Mouse (Mus musculus) heart, embryonic 13.5 days (tissue): ENCODE results near the gene Cend1. TPM values are rescaled to one million over a fixed set of nuclear protein-coding genes. Genes with fewer than 3 reads are reported as not detected.
"Not testable (repeated sequence)": the region's sequence is repeated elsewhere in the genome, so short reads cannot be mapped to it uniquely, and the experiment has no call there.

Source experiments
- ATAC-seq: fragments of 200-750 bp; cut with Nextera tagmentation; 2 replicates; pipeline ENCODE4 v1.8.0; 2017; ENCODE audit warnings: moderate TSS enrichment; ENCODE audit not compliant: insufficient number of reproducible peaks, low FRiP score, low TSS enrichment; ENCODE audit errors: extremely low read depth
- H3K27ac ChIP-seq: fragments of 300-500 bp; sonication (generic); replicated peaks from 2 replicates; pipeline ENCODE4 v1.5.1; 2015; ENCODE audit warnings: moderate library complexity, mild to moderate bottlenecking, inconsistent platforms
- H3K27me3 ChIP-seq: fragments of 300-500 bp; sonication (generic); replicated peaks from 2 replicates; pipeline ENCODE4 v1.6.1; 2015; ENCODE audit warnings: mild to moderate bottlenecking, inconsistent platforms
- H3K36me3 ChIP-seq: fragments of 300-500 bp; sonication (generic); 2 replicates; pipeline ENCODE4 v1.6.1; 2015; ENCODE audit warnings: mild to moderate bottlenecking, inconsistent platforms
- H3K4me1 ChIP-seq: fragments of 300-500 bp; sonication (generic); 2 replicates; pipeline ENCODE4 v1.6.1; 2015; ENCODE audit warnings: inconsistent platforms
- H3K4me2 ChIP-seq: fragments of 300-500 bp; sonication (generic); 2 replicates; pipeline ENCODE4 v1.6.1; 2015; ENCODE audit warnings: inconsistent platforms, mild to moderate bottlenecking, moderate library complexity
- H3K4me3 ChIP-seq: fragments of 300-500 bp; sonication (generic); 2 replicates; pipeline ENCODE4 v1.5.1; 2015; ENCODE audit warnings: moderate library complexity, mild to moderate bottlenecking, inconsistent platforms
- H3K9ac ChIP-seq: fragments of 300-500 bp; sonication (generic); 2 replicates; pipeline ENCODE4 v1.6.1; 2015; ENCODE audit warnings: inconsistent platforms, mild to moderate bottlenecking, moderate library complexity
- H3K9me3 ChIP-seq: fragments of 300-500 bp; sonication (generic); 2 replicates; pipeline ENCODE4 v1.6.1; 2016; ENCODE audit warnings: inconsistent platforms
- WGBS: fragments of 180-500 bp; shearing (Covaris S2); methylation state at CpG from one replicate; pipeline ENCODE4 v1.1.7; 2015; ENCODE audit warnings: mixed read lengths; 5-methylcytosine and 5-hydroxymethylcytosine counted together
- polyA plus RNA-seq: library from polyadenylated mRNA; unstranded; fragments of >200 nt; fragmentation: Nextera tagmentation; extraction: Ambion mirVana; gene quantifications from 2 replicates; pipeline ENCODE4 v1.2.1, GENCODE M21; 2015

The Cend1 gene
- polyA plus RNA-seq, 1 experiment from 2014 or later: 8.1 TPM

- Histone ChIP-seq H3K27me3 (no peaks in the 10 kb centered on the region), H3K36me3 (no peaks in the 10 kb centered on the region), H3K9ac (no peak overlapping the region), H3K4me2 (no peak overlapping the region), H3K4me3 (no peak overlapping the region), H3K27ac (no peak overlapping the region), H3K4me1 (no peaks in the 10 kb centered on the region), H3K9me3 (no peaks in the 10 kb centered on the region)
- WGBS: 68% methylated on average over 9 of the region's 9 CpGs
- ATAC-seq: no peak
These were observed 9.1 kb downstream of the Cend1 start for GRCm38 (mm10) chr7:141420030-141420702.

GRCm38 (mm10) chr7:141418970-141419369 lies 10.3 kb downstream of the Cend1 start:
- H3K27ac ChIP-seq: no peak overlapping the region
- no peak for ATAC-seq
- no peak overlapping the region for H3K4me2 ChIP-seq
- H3K27me3 ChIP-seq: no peaks in the 10 kb centered on the region
- no peak overlapping the region for H3K4me3 ChIP-seq
- H3K4me1 ChIP-seq: peaks cover 6% of the 10 kb centered on the region
- no peak overlapping the region for H3K9ac ChIP-seq
- no peaks in the 10 kb centered on the region for H3K9me3 ChIP-seq
- H3K36me3 ChIP-seq: no peaks in the 10 kb centered on the region
- 65% methylated on average over 7 of the region's 7 CpGs for WGBS

- H3K4me1 ChIP-seq: peaks cover 11% of the 10 kb centered on the region
- whole genome bisulfite sequencing: 61% methylated on average over 8 of the region's 8 CpGs
- H3K9ac ChIP-seq: no peak overlapping the region
These were observed 11.3 kb downstream of the Cend1 start for GRCm38 (mm10) chr7:141417731-141418681.

GRCm38 (mm10) chr7:141416144-141416841 lies 13.0 kb downstream of the Cend1 start:
- 77% methylated on average over 6 of the region's 6 CpGs for WGBS
- peaks cover 15% of the 10 kb centered on the region for H3K4me1 ChIP-seq

More at GRCm38 (mm10) chr7:141417731-141418681, 11.3 kb downstream of the Cend1 start:
- H3K9me3 ChIP-seq: no peaks in the 10 kb centered on the region
- no peaks in the 10 kb centered on the region for H3K36me3 ChIP-seq
- H3K4me2 ChIP-seq: no peak overlapping the region
- H3K4me3 ChIP-seq: no peak overlapping the region
- no peak for ATAC-seq
- no peaks in the 10 kb centered on the region for H3K27me3 ChIP-seq
- H3K27ac ChIP-seq: no peak overlapping the region

GRCm38 (mm10) chr7:141413809-141414584 lies 15.3 kb downstream of the Cend1 start, which contains the start of gene Gatd1:
Gene Gatd1, minus strand, starts transcription at chr7:141414136.
- Histone ChIP-seq H3K4me3 (peak within 1 kb of the TSS; percentile 64), H3K27me3 (no peaks in the 10 kb centered on the region), H3K27ac (peak within 1 kb of the TSS; percentile 78), H3K4me2 (peak within 1 kb of the TSS; percentile 86), H3K9ac (peak within 1 kb of the TSS; percentile 93), H3K9me3 (no peaks in the 10 kb centered on the region), H3K4me1 (peaks cover 17% of the 10 kb centered on the region), H3K36me3 (peaks cover 24% of the 10 kb centered on the region)
- WGBS: 1% methylated on average over 56 of the region's 56 CpGs
- ATAC-seq: peak; percentile 92

More at GRCm38 (mm10) chr7:141416144-141416841, 13.0 kb downstream of the Cend1 start:
- no peak overlapping the region for H3K4me3 ChIP-seq
- H3K9ac ChIP-seq: no peak overlapping the region
- no peaks in the 10 kb centered on the region for H3K9me3 ChIP-seq
- no peak overlapping the region for H3K27ac ChIP-seq
- H3K36me3 ChIP-seq: 0 out of 2 replicates have a peak, but pooled peaks cover 3% of the 10 kb centered on the region
- H3K4me2 ChIP-seq: no peak overlapping the region
- no peaks in the 10 kb centered on the region for H3K27me3 ChIP-seq
- ATAC-seq: no peak

GRCm38 (mm10) chr7:141413331-141413730 lies 16.0 kb downstream of the Cend1 start:
- Histone ChIP-seq H3K27ac (peak overlapping the region; percentile 72), H3K27me3 (no peaks in the 10 kb centered on the region), H3K9ac (peak overlapping the region; percentile 93), H3K9me3 (no peaks in the 10 kb centered on the region), H3K4me2 (peak overlapping the region; percentile 86), H3K36me3 (peaks cover 28% of the 10 kb centered on the region), H3K4me3 (peak overlapping the region; percentile 64), H3K4me1 (peaks cover 18% of the 10 kb centered on the region)
- ATAC-seq: no peak
- 3% methylated on average over 16 of the region's 16 CpGs for WGBS

GRCm38 (mm10) chr7:141411667-141412066 lies 17.6 kb downstream of the Cend1 start:
- 86% methylated on average over 1 of the region's 1 CpGs for WGBS

GRCm38 (mm10) chr7:141410631-141411030 lies 18.7 kb downstream of the Cend1 start:
- no peaks in the 10 kb centered on the region for H3K27me3 ChIP-seq
- ATAC-seq: no peak
- no peak overlapping the region for H3K4me2 ChIP-seq
- peak overlapping the region; percentile 3; the same call in 1 of the 2 replicates for H3K9ac ChIP-seq
- no peak overlapping the region for H3K4me3 ChIP-seq
- no peaks in the 10 kb centered on the region for H3K9me3 ChIP-seq
- no peak overlapping the region for H3K27ac ChIP-seq
- peaks cover 40% of the 10 kb centered on the region for H3K36me3 ChIP-seq
- H3K4me1 ChIP-seq: peaks cover 18% of the 10 kb centered on the region
- WGBS: 82% methylated on average over 8 of the region's 8 CpGs

More at GRCm38 (mm10) chr7:141411667-141412066, 17.6 kb downstream of the Cend1 start:
- Histone ChIP-seq H3K4me1 (peaks cover 18% of the 10 kb centered on the region), H3K9me3 (no peaks in the 10 kb centered on the region), H3K27me3 (no peaks in the 10 kb centered on the region), H3K36me3 (peaks cover 40% of the 10 kb centered on the region), H3K27ac (no peak overlapping the region), H3K4me3 (no peak overlapping the region), H3K9ac (peak overlapping the region; percentile 50; the same call in 1 of the 2 replicates), H3K4me2 (no peak overlapping the region)
- no peak for ATAC-seq

GRCm38 (mm10) chr7:141408833-141409232 lies 20.5 kb downstream of the Cend1 start:
- Histone ChIP-seq H3K4me2 (no peak overlapping the region), H3K9ac (0 out of 2 replicates have a peak overlapping the region, but pooled peaks have one; percentile 11), H3K9me3 (no peaks in the 10 kb centered on the region), H3K27me3 (no peaks in the 10 kb centered on the region), H3K36me3 (peaks cover 46% of the 10 kb centered on the region), H3K27ac (no peak overlapping the region), H3K4me1 (peaks cover 12% of the 10 kb centered on the region), H3K4me3 (no peak overlapping the region)
- ATAC-seq: no peak
- 11% methylated on average over 11 of the region's 11 CpGs for WGBS

- H3K27ac ChIP-seq, H3K9me3 ChIP-seq, ATAC-seq, H3K9ac ChIP-seq, H3K27me3 ChIP-seq, H3K4me3 ChIP-seq, H3K4me1 ChIP-seq, H3K4me2 ChIP-seq: not testable (repeated sequence)
- WGBS: 94% methylated on average over 7 of the region's 7 CpGs
- peaks cover 58% of the 10 kb centered on the region for H3K36me3 ChIP-seq
These were observed 21.6 kb downstream of the Cend1 start for GRCm38 (mm10) chr7:141407670-141408069.
